Mouse (Mus musculus): ENCODE results near the gene Zfp366.
"Not testable (repeated sequence)": the region's sequence is repeated elsewhere in the genome, so short reads cannot be mapped to it uniquely, and the experiment has no call there.

Gene Zfp366

DNA sequence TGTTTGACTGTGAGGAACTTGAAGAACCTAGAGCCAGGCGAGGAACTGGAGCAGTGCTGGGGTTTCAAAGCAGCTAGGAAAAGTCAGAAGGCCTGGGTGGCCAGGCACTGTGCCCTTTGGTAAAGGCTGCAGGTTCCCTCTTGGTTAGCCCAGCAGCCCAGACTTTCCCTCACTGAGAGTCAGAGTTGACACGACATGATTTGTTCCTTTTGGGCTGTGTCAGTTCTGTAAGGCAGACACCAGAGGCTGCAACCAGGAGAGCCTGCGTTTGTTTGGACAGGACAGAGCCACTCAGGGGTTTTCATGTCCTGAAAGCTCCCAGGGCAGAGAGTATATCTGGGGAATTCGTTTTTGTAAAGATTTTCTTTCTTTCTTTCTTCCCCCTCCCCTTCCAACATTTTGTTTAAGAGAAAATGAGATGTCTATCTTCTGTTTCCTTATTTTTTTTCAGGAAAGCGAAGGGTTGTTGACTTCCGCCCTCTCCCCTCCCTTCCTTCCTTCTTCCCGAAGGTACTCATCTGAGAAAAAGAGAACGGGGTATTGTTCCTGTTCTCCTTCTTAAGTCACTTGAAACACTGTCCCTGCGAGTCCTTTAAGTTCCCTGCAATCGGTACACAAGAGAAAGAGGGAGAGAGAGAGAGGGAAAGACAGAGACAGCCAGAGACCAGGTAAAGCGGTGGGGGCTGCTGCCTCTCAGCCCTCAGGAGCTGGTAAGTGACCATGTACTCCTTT, at the start of gene Zfp366:
Zfp366 (plus strand) TSS at position 669 of the 732 bp plus-strand sequence.
- no peak for DNase-seq (ENCODE audit: low spot score)

DNA sequence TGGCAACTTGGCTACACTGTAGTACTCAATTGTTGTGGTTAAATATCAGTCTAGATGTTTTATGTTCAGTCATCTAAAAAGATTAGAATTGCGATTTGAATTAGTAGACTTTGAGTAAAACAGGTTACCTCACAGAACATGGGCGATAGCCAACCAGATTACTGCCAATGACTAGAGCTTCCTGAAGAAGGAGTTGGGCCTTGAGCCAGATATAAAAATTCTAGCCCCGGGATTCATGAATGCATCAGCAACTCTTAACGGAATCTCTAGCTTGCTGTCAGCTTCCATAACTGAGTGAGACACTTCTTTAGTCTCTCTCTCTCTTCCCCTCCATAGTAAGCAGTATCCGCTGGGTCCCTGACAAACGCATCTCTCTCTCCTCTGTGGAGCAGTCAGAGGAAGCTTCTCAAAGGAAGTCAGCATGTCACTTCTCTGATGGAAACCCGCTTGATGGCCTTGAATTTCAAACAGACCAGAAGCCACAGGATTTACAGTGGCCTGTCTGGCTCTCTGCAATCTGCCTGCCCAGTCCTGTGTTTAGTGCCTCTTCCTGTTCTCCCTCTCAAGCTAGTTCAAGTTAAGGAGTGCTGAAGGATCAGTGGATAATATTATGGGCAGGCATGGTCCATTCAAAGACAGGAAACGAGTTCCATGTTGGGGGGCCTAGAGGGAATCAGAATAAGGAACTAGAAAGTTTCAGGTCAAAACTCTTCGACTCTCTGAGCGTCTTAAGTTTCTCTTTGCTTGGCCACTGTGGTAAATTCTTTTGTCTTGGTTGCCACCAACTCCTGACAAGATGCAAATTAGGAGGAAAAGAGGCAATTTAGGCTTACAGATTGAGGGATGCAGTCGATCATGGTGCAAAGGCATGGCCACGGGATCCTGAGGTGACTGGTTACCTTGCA, 46.0 kb upstream of the Zfp366 start:
- DNase-seq (ENCODE audit: low spot score): no peak

DNA sequence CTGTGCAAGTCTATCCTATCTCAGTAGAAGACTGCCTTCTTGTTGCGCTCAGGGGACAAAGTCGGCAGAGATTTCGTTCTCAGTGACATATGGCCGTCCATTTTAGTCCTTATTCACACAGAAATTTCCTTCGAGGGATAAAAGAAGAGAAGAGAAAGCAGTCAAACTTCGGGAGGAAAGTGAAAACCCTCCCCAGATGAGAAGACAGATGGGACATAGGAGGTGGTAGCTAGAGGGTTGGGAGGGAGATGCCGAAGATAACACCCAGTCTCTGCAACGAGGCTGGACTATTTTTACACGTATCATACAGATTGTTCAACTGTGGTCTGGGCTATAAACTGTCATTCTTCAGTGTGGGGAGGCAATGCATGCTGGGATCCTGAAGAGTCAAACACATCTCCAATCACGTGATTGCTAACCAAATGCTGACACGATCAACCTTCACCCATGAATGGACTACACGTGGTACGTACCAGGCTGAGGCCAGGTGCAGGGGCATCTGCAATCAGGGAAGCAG, 38.2 kb upstream of the Zfp366 start:
- DNase-seq (ENCODE audit: low spot score): no peak

DNA sequence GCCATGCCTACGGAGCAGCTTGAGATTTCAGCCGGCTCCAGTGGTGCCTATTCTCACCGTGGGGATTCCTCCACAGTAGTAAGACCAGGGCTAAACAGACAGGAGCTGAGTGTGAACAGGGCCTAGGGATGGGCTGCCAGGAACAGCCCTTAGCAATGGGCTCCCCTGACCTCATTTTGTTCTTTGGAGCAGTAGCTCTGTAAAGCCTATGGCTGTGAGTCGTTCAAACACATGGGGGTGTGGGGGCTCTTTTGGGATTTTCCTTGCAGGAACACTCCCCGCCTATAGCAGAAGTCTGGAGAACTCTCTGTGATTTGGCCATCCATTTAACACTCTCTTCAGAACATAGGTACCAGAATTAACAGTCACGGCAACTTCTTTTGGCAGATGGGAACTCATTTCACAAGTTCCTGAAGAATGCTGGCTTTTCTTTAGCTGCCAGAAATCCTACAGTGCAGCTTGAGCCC, 36.9 kb upstream of the Zfp366 start:
- DNase-seq (ENCODE audit: low spot score): no peak

DNA sequence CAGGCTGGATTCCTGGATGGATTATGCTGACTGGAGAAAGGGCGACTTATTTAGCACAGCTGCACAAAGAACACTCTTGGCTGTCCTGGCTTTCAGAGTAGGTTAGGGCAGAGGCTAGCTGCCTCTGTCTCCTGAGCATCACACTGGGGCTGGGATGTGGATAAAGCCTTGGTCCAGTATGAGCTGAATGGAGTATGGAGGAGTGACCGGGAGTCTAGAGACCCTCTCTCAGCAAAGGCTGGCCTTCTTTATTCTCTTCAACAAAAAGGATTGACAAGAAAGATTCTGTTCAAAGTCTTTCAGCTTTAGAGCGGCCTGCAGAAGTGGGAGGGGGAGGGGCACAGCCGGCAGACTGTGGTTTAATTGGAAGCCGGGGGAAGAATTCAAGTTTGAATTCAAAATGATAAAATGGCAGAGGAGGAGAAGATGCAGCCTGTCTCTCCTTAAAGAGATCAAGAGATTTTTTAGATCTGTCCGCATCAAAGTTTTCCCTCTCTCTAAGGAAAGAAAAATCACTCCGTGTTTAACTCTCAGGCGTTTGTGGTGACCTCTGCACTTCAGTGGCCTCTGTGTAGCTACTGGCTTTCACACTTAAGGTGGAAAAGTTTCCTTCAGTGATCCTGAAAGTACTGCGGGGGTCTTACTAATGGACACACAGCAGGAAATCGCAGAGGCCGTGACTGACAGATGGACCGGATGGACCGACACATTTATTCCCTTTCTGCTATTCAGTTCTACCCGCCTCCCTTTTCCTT, 34.9 kb upstream of the Zfp366 start:
- DNase-seq (ENCODE audit: low spot score): no peak

DNA sequence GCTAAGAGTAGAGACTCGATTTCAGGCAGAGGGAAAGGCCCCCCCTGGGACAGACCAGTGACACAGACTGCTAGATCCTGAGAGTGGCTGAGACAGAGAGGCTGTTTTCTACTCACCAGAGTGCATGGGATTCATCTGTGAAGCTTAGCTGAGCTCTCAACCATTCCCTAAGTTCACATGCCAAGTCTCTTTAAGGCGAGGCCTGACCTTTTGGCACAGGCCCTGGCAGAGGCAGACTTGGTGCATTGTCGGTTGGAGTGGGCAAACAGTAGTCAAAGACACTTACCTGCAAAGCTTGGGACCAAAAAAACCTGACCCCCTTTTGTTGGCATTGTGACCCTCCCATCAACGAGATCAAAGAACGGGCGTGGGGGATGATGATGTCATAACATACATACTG, 34.0 kb upstream of the Zfp366 start:
- DNase-seq (ENCODE audit: low spot score): no peak

DNA sequence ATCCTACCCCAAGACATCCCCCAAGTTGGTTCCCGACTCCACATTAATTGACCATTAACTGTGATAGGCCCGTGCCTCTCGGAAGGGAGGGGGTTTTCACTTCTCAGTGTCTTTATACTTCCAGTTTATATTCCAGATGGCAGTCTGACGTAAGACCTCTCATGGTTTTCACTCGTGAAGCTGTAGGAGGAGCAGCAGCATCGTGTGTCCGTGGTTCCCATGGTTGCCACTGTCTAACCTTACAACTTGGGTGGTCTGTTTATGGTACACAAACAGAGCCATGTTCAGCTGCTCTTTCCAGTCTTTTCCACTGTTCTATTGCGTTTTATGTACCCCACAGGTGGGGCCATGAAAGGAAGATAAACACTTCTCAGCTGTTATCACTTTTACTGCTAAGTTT, 33.5 kb upstream of the Zfp366 start:
- DNase-seq (ENCODE audit: low spot score): no peak

DNA sequence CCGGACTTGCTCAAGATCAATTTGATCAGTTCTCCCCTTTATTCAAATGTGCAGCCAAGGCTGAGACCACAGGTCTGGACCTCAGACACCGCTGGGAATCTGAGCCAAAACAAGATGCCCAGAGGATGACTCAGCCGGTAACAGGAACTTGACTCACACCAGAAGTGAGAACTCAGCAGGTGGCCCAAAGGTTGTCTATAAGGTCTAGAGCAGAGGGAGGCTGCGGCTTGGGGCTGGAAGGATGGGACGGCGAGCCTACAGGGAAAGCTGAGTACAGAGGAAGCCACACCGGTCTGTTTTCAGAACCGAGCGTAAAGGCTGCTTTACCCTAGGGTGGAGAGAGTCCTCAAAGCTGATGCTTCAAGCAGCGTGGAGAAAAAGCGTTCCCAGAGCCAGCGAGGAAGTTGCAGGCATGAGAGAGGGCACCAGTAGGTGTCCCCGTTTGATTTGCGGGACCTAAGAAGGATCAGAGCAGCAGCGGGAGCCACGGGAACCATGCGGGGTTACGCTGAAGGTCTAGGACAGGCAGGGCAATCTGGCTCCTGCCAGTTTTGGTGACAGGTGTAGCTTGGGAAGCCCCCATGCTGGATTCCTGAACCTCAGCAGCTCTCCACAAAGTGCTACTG, 32.2 kb upstream of the Zfp366 start:
- DNase-seq (ENCODE audit: low spot score): no peak

DNA sequence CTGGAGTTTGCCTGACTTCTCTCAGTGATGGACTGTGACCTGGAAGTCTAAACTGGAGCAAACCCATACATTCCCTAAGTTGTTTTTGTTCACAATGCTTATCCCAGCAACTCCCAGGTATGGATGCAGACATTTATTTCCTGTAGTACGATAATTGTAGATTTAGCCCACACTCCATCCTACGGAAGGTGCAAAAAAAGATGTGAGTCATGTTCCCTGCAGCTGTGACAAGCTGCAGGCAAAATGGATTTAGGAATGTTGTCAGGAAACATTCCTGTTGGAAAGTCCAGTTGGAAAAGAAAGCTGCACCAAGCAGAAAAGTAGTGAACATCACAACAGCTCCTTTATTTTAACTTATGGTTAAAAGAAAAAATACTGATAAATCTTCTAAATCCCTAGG, 26.9 kb upstream of the Zfp366 start:
- no peak for DNase-seq (ENCODE audit: low spot score)

DNA sequence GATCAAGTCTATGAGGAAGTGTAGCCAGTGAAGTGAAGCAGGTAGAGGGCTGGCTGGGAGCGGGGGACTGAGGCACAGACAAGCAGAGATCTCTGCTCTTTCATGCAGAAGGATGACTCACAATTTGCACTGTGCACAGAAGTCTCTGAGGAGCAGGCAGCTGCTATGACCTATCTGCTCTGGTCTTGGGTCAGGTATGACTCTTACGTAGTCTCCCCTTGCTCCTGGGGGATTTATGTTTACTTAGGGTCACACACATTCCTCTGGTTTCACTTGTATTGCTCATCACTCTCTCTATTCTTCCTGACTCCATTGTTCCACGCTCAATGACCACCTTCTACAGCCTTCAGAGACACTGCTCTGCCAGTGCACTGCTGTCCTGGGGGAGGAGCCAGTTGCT, 25.9 kb upstream of the Zfp366 start:
- no peak for DNase-seq (ENCODE audit: low spot score)

DNA sequence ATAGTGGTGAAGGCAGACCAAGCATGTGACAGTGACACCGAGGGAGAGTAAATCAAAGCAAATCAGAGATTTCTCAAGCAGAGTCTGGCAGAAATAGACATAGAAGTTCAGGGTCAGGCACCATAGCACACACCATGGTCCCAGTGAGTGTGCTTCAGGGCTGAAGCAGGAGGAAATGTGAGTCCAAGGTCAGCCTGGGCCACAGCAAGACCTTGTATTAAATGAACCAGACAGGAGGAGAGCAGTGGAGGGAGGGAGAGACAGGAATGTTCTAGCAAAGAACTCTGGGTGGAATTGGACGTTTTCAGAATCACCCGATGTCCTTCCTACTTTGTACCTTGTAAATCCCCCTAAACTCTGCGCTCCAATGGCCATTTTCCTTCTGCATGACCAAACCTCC, 21.6 kb upstream of the Zfp366 start:
- peak; percentile 49 for DNase-seq (ENCODE audit: low spot score)

DNA sequence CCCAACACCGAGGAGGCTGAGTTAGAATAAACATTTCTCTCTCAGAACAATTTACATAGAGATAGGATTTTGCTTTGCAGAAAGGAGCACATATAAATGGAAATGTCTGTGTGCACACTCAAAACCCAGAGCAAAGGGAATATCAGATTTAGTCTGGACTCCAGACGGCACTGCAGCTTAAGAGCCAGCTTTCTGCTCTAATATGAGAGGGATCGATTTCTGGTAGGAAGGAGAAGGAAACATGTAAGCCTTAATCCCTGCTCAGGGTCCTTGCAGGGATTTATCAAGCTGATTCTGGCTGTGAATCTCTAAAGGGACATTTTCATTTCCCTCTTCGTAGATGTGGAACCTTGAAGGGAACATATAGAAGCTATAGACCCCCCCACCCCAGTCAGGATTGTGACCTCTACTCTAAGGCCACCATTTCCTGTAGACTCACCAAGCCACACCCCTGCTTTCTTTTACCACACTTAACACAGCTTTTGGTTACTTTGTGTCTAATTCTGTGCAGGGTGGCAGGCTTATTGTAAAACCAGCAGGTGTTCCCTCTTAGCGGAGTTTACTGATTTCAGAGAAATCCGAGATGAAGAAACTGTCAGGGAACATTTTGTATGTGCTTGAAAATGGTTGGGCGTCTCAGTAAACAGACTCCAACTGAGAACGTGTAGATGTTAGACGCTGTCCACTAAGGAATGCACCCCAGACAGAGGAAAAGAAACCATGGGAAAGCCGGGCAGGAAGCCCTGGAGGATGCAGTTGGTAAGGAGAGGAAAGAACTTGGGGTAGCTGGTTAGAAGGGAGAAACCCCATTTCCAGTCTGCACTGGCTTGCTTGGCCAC, 20.9 kb upstream of the Zfp366 start:
- DNase-seq (ENCODE audit: low spot score): peak; percentile 19

DNA sequence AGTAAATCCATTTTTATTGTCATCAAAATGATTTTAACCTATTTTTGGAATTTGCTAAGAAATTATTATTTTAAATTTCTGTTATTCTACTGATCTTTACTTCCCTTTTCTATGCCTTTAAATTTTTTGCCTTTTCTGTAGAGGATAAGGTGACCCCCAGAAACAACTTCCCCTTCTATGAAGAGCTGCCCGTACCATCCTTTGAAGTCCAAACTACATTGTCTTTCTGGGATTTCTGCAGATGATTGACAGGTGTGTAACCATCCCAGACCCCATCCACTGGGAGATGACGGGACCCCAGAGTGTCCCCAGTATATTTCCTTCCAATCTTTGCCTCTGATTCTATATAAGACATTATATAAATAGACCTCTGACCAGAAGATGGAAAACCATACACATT, 20.3 kb upstream of the Zfp366 start:
- DNase-seq (ENCODE audit: low spot score): no peak

DNA sequence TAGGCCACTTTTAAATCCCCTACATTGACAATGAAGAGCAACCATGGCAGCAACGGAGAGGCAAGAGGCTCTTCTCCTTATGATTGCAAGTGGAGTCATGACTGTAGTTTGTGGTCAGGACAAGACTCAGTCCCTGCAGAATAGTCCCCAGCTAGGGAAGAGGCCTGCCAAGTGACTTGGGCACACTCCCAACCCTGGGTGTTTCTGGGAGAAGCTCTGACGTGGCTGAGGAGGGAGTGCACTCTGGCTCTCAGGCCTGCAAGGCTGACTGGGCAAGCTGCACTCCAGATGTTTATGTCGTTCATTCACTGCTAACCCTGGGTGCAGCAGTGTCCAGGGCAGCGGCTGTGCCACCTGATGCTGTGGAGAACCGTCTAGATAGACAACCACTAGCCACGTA, 15.2 kb upstream of the Zfp366 start:
- DNase-seq (ENCODE audit: low spot score): no peak

DNA sequence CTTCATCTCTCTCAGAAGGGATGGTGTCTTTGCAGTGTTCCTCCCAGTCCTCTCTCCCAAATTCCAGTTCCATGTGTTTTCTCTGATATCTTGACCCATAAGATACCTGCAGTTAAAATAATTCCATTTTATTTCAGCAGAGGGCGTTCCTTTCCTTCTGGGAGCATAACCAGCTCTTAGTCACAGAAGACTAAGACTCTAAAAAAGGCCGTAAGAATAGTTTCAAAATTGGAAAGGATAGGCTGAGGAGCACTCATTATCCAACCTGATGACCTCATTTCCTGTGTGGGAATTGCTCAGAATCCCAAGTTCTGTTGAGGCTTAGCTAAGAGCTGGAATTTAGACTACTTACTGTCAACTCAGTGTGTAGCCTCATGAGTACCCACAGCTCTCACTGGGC, 14.3 kb upstream of the Zfp366 start:
- no peak for DNase-seq (ENCODE audit: low spot score)

DNA sequence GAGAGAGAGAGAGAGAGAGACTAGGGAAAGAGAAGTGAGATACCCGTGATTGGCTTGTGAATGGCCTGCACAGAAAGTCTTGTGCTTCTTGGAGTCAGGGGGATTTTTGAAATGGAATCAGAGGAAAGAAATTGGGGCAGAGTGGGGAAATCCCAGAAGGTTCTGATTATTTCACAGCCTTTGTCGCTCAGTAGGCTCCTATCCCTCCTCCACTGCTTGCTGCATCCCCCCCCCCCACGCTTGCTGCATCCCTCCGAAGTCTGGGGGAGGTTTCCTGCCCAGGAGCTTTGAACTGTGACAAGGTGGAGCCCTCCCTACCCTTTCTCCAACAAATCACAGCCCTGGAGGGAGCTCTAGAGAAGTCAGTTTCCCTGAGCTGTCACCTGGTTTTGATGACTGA, 10.8 kb upstream of the Zfp366 start:
- no peak for DNase-seq (ENCODE audit: low spot score)

DNA sequence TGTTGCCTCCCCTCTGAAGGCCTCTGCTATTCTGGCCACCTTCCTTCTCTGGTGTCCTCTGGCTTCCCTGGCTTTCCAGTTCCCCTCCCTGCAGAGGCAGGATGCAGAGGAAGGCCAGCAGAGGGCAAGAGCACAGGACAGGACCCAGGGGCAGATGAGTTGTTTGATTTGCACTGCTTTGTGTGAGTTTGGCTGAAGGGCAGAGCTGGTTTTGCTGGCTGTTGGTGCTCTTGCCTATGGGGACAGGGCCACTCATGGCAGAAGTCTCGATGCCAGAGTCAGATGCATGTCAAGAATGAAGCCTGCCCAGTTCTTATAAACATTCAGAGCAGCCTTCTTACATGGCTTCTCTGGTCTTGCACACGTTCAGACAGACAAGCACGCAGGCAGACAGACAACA, 1.8 kb upstream of the Zfp366 start:
- not testable (repeated sequence) for DNase-seq (ENCODE audit: low spot score)

DNA sequence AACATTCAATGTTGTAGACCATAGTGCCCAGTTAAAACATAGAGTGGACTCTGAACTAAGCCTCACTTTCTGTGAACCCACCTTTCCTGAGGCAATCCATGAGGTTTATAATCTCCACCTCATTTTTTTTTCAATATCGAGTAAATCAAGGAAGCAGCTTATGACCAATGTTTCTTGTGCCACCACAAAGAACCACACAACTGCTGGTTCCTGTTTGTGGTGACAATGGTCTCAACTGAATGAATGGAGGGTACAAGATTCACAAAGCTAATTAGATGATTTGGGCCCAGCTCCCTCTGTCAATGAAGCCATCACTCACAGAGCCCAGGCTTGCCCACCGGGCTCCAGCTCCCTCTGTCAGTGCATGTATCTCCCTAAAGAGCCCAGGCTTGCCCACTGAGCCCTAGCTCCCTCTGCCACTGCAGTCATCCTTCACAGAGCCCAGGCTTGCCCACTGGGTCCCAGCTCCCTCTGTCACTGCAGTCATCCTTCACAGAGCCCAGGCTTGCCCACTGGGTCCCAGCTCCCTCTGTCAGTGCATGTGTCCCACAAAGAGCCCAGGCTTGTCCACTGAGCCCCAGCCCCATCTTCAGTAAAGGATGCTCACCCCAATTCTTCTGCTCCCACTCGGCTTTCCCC, 1.2 kb upstream of the Zfp366 start:
- DNase-seq (ENCODE audit: low spot score): no peak

DNA sequence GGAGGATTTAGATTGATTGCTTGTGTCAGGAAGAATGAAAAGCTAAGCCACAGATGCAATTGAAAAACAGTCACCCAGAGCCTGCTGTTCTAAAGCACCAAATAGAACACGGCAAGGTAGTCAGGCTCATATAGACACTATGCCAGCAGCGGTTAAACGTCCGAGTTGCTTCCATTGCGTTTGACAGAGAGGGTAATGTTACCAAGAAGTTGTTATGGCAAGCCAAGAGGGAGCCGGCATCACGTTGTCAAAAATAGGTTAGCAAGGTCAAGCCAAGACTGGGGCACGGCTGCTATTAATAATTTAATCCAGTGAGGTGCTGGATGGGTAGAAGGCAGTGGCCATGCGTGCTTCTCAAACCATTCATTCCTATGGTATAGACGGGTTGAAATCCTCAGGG, 950 bp downstream of the Zfp366 start:
- no peak for DNase-seq (ENCODE audit: low spot score)

DNA sequence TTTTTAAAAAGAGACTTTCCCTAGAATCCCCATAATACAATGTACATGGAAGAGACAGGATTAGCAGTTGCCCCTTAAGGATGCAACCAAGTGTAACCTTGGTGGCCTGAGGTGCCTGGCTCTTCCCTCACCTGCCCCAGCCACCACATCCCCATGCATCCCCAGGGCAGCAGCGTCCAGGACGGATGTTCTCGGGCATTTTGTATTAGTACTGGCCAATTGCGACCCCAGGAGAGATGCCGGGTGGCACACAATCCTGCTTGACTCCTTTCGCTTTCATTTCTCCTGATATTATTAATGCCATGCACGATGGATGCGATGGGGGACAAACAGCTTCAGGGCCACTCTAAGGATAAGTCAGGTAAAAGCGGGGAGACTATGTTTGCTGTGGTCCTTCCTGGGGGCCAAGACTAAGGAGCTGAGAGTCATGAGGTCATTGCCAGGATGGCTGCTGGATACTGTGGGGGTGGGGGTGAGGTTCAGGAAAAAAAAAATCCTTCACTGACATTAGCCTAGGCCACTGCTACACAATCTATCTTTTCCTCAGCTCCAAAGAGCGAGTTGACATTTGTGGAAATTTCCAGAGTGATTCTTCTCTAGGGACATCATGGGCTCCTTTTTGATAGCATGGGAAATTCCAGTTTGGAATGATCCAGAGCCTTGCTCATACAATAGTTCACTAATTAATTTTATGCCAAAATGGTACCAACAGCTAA, 1.7 kb downstream of the Zfp366 start:
- DNase-seq (ENCODE audit: low spot score): no peak
